Mouse (Mus musculus) granulocyte monocyte progenitor cell, adult 5-6 weeks (primary cell): ENCODE data around the gene B4galnt1. TPM values are rescaled to one million over a fixed set of nuclear protein-coding genes. Genes with fewer than 3 reads are reported as not detected.

Experiments used
- ATAC-seq: replicated peaks from 2 replicates; pipeline ENCODE4 v1.8.0; 2016; ENCODE audit warnings: mild to moderate bottlenecking, moderate TSS enrichment, inconsistent platforms; ENCODE audit not compliant: poor library complexity, severe bottlenecking
- total RNA-seq, 2 experiments: library from RNA; stranded (forward) in 1 of 2; stranded (reverse) in 1 of 2; fragments of 200-712, 200-1000 nt in 1 of 2; fragments of >200 nt in 1 of 2; fragmentation: Nextera tagmentation in 1 of 2; gene quantifications; 2 replicates each; pipeline ENCODE4 v1.2.3; 2014 to 2017

B4galnt1 gene
- total RNA-seq, 2 experiments from 2014 or later: 161 to 288 TPM

DNA sequence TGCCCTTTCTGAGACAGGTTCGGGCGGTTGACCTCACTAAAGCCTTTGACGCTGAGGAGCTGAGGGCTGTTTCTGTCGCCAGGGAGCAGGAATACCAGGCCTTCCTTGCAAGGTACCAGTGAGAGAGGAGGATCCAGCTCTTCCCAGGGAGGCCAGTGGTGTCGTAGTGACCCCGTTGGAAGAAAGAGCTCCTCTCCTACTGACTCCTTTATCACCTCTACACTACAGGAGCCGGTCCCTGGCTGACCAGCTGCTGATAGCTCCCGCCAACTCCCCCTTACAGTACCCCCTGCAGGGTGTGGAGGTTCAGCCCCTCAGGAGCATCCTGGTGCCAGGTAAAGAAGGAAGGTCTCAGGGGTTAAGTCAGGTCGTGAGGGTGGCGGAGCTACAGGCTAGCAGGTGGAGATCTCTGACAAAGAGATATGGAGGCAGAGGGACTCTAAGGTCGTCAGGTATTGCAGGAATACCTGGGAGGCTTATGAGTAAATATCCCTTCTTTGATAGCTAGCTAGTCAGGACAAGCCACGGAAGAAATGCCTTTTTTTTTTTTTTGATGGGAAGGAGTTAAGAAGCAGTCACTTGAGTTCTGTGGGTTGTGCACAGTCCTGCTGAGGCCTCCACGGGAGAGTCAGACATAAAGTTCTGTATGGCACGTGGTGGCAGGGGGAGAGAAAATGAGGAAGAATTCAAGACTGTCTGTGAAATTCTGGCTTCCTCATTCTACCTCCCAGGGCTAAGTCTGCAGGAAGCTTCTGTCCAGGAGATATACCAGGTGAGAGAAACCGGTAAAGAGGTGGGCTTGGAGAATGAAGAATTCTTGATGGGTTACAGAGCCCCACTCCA lies 2.0 kb downstream of the B4galnt1 start:
- ATAC-seq: peak; percentile 13

- no peak for ATAC-seq
Observed at GRCm38 (mm10) chr10:127167614-127168192, 2.7 kb downstream of the B4galnt1 start.

- ATAC-seq: no peak
Observed at GRCm38 (mm10) chr10:127170002-127170401, 5.0 kb downstream of the B4galnt1 start.

DNA sequence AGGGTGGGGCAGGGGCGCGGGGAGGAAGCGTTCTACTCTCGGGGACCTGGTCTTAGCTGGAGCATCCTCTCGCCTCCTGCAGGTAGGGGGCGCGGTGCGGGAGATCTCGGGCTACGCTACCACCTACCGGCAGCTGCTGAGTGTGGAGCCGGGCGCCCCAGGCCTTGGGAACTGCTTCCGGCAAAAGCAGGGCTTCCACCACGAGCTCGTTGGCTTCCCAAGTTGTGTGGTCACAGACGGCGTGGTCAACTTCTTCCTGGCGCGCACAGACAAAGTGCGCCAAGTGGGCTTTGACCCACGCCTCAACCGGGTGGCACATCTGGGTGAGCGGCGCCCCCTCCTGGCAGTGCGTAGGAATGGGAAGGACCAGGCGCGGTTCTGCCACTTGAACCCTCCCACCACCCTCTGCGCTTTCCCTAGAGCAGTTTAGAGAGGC lies 5.8 kb downstream of the B4galnt1 start:
- peak; percentile 76 for ATAC-seq

- no peak for ATAC-seq
Observed at GRCm38 (mm10) chr10:127171631-127172200, 6.7 kb downstream of the B4galnt1 start.

GRCm38 (mm10) chr10:127173148-127174065 lies 8.4 kb downstream of the B4galnt1 start:
- ATAC-seq: no peak

- no peak for ATAC-seq
Observed at GRCm38 (mm10) chr10:127174170-127174569, 9.1 kb downstream of the B4galnt1 start.

DNA sequence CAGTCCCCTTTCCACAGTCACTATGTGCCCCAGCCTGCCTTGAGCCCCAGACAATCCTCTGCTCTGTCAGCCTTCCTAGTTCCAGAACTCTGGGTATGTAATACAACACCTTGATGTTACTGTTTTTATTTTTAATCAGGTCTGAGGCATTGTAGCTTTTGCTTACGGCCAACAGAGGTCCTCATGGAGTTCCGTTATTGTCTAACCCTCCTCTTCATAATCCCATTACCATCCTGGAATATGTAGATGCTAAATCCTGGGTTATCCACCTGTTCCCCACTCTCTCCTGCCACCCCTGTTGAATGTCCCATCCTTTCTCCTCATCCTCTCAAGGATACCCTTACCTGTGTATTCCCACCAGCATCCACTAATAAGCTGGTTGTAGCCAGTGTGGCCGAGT lies 11.2 kb downstream of the B4galnt1 start:
- no peak for ATAC-seq

DNA sequence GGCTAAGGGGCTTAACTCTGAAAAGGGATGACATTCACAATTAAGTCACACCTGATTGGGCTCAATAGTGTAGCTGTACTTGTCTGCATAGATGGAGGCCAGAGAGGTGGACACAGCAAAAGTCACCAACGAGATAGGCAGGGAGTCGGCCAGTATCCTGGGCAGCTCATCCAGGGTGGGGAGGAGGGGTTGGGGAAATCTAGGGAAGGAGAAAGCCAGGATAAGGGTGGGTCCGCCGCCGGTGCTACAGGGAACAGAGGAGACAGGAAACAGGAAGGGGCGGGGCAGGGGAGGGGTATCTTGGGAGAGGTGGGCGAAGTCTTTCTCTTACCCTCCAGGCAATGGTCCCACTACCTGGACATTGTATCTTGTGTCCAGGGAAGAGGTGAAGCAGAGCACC lies 11.7 kb downstream of the B4galnt1 start:
- no peak for ATAC-seq

- ATAC-seq: no peak
Observed at GRCm38 (mm10) chr10:127177235-127177634, 12.2 kb downstream of the B4galnt1 start.

DNA sequence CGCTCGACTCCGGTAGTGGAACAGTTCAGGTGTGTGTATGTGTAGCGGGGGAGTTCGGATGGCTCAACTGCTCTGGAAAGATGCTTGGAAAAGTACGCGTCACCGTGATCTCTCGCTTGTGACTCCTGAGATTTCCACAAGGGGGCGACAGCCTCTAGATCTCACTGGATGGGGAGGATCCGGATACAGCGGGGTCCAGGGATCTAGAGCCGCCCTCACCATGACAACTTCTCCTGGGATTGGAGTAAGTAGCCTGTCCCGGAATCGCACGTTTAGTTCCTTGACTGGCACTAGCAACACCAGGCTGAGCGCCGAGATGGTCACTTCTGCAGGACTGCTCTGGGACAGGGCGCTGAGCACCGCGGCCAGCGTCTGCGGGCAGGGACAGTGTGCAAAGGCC lies 12.7 kb downstream of the B4galnt1 start:
- ATAC-seq: peak; percentile 71

DNA sequence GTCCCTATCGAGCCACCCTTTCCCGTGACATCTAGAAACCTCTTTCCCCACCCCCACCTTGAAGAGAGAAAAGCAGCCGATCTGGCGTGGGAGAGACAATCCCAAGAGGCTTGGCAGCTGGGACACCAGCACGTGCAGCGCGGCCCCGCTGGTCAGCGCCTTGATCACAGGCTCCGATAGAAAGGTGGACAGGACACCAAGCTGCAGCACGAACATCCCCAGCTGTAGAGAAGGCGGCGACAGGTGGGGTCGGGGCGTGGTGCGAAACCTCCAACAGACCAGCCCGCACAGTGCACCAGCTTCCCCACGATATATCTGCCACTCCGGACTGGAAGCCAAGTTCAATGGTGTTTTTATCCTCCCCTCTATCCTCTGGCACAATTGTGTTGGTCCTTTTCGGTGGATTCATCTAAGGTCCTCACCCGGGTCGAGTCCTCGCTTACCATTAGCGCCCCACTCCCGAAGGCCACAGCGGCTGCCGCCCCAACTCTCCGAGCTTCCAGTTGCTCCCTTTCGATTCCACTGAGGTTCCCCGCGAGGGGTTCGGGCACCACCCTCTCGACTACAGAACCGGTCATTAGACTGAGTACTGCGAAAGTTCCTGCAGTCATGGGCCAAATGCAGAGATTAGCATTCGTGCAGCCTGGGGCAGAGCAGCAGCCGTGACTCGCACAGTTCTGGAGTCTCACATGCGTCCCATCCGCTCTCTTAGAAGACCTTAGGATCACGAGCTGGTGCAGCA lies 13.4 kb downstream of the B4galnt1 start:
- 0 out of 2 replicates have a peak, but pooled peaks have one; percentile 5 for ATAC-seq

DNA sequence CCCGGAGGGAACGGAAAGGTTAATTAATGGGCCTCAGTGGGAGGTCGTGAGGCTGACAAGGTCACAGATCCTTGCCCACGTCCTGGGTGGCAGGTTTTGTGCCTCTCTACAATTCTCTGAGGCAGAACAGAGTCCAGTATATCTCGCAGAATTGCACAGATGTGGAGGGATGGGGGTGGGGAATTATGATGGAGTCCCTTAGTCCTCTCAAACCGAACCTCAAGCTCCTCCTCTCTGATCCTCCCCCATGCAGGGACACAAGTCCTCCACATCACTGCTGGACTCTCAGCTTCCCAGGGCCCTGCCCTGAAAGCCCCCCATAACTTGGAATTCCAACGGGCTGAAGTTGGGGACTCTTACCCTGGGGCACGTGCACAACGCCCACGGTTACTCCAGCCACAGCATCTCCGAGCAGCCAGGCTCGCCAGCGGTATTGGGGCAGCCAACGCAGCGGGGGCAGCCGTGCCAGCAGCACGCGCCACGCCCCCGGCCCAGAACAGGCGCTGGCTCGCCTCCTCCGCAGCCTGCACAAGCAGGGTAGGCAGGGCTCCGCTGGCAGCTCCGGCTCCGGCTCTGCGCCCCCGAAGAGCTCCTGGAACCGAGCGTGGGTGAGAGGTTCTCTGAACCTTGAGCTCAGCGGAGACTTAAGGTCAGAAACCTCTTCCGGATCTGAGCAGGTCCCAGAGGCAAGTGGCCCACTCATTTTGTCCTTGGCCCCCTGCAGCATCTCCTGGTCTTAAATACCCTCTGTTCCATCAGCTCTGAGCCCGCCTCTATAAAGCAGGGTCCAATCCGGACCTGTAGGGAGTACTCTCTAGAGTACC lies 15.1 kb downstream of the B4galnt1 start, which contains the start of gene Slc26a10:
Gene Slc26a10 (minus strand): TSS at position 775 of the 824 bp plus-strand sequence.
- 0 out of 2 replicates have a peak, but pooled peaks have one; percentile 3 for ATAC-seq

DNA sequence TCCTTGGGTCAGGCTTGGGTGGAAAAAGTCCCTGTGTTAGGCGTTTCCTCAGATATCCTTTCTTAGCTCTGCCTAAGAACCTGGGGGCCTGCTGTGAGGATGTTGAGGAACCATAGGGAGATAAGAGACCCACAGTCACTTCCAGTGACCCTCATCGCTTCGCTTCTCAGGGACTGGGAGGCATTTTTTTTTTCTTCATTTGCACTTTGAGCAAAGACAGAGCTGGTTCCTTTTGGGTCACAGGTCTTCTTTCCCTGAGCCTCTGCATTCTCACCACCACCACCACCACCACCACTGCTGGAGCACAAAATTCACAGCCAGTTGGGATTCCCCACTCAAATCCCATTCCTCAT lies 15.6 kb downstream of the B4galnt1 start:
- ATAC-seq: no peak

DNA sequence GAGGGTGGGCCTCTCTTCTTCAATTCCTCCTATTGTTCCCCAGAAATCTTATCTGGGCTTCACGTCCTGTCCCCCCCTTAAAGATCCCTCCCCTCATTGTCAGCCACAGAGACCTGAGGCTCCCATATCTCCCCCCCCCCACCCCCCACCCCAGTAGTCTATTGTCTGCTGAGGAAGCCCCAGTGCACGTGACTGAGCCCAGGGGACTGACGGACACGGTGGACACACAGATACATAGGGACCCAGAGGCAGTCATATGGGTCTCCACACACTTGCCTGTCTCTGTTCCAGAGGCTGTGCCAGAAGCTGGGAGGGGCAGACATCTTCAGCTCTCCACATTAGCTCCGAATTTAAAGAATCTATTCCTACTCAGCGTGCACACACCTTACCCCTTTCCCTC lies 16.5 kb downstream of the B4galnt1 start:
- ATAC-seq: no peak

DNA sequence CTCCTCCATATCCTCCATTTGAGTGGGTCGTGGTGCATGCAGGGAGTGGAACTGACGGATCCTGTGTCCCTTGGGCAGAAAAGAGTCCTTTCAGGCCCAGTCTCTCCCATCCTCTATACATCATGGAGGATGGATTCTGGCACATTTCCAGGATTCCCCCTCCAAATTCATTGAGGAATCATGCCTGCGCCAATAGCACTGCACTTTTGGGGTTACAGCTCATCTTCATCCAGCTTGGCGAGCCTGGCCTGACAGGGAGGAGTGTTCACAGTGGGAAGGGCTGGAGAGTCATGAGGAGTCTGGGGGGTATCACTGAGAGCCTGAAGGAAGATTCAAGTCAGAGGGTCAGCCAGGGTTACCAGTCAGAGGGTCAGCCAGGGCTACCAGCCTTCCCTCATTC lies 17.6 kb downstream of the B4galnt1 start:
- no peak for ATAC-seq

DNA sequence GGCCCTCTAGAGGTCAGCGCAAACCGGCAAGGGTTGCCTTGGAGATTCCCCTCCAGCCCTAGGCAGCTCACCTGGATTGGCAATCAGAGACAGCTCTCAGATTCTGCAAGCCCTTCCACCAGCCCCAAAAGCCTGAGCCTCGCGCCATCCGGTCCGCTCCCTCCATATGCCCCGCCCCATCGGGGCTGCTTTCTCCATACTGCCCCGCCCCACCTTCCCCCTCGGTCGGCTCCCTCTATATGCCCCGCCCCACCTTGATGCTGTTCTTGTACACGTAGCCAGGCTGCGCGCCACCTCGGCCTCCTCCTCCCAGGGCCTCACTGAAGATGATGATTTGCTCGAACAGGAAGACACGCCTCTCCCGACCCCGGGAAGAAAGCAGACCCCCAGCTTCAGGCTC lies 18.7 kb downstream of the B4galnt1 start:
- 0 out of 2 replicates have a peak, but pooled peaks have one; percentile 9 for ATAC-seq

- no peak for ATAC-seq
Observed at GRCm38 (mm10) chr10:127185101-127185500, 20.1 kb downstream of the B4galnt1 start.

DNA sequence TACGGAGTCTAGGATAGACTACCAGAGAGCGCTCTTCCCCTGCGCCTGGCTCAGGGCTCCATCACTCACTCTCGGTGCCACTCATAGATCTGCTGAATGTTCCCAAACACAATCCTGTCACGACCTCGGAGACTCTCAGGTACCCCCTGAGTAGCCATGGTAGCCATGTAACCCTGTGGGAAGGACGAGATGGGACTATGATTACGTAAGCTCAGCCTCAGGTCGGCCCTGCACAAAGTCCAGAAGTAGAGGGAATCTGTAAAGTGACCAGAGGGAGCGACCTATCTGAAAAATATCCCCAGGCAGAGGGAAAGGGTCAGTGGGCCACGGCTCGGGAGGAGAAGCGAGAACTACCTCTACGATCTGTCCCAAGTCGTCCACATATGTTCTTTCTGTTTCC lies 20.5 kb downstream of the B4galnt1 start:
- ATAC-seq: no peak
